Mouse (Mus musculus): ENCODE data around the gene Ogt. TPM values are rescaled to one million over a fixed set of nuclear protein-coding genes. Genes with fewer than 3 reads are reported as not detected.

The Ogt gene
- polyA plus RNA-seq, 2 experiments: 49.8 to 54.2 TPM

GRCm38 (mm10) chrX:101697537-101697936, 57.7 kb downstream of the Ogt start:
- H3K9me3 ChIP-seq (ENCODE audit: control insufficient read depth, low read length): peaks cover 9% of the 10 kb centered on the region

DNA sequence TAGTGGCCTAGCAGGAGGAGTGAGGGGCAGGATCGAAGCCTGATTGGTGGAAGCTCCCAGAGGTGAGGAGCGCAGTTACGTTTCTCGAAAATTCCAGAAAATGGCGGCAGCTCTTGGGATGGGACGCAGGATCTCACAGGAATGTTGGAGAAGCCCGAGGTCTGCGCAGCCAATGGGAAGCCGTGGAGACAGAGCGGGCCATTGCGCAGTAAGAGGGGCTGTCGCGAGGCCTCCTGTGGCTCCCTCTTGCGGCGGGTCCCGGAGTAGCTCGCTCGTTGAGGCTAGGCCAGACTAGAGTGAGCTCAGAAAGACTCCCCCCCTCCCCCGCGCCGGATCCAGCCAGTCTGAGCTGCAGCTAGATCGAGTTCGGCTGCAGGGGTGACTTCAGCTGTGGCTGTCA, 58.4 kb downstream of the Ogt start:
- TF ChIP-seq CTCF (IDR thresholded peaks at IDR 0.05; ENCODE audit: low read depth): peak; percentile 26; the same call in 1 of the 2 replicates
- no peak for TF ChIP-seq EP300 (IDR thresholded peaks at IDR 0.05; ENCODE audit: low read depth)
- DNase-seq (ENCODE audit: low read depth in 3 of 3, low spot score in 3 of 3) (peak in 1 of 3 experiments; percentile 1), ATAC-seq (ENCODE audit: insufficient read depth) (no peak)
- Histone ChIP-seq H3K27me3 (ENCODE audit: control insufficient read depth, insufficient read depth, low read length) (no peaks in the 10 kb centered on the region), H3K4me1 (replicated peaks; ENCODE audit: control insufficient read depth in 2 of 2, insufficient read depth in 2 of 2, low read length in 1 of 2) (no peaks in the 10 kb centered on the region), H3K4me2 (ENCODE audit: low read depth) (no peak overlapping the region), H3K4me3 (ENCODE audit: insufficient read depth in 1 of 2, low read depth in 2 of 2, low read length in 2 of 2) (no peak overlapping the region), H3K36me3 (replicated peaks; ENCODE audit: control insufficient read depth, insufficient read depth, low read depth) (no peaks in the 10 kb centered on the region), H3K9me3 (ENCODE audit: control insufficient read depth, low read length) (peaks cover 9% of the 10 kb centered on the region), H3K9ac (replicated peaks) (no peak overlapping the region), H3K27ac (no peak overlapping the region)
- 67% methylated on average over 23 of the region's 23 CpGs for whole genome bisulfite sequencing (ENCODE audit: insufficient replicate concordance)

More at GRCm38 (mm10) chrX:101697537-101697936, 57.7 kb downstream of the Ogt start:
- TF ChIP-seq EP300 (IDR thresholded peaks at IDR 0.05; ENCODE audit: low read depth): no peak
- TF ChIP-seq CTCF (IDR thresholded peaks at IDR 0.05; ENCODE audit: low read depth): no peak
- no peak overlapping the region for H3K9ac ChIP-seq (replicated peaks)
- ATAC-seq (ENCODE audit: insufficient read depth): no peak
- 67% methylated on average over 50 of the region's 54 CpGs for WGBS (ENCODE audit: insufficient replicate concordance)
- no peak overlapping the region for H3K4me3 ChIP-seq (ENCODE audit: insufficient read depth in 1 of 2, low read depth in 2 of 2, low read length in 2 of 2)
- H3K4me1 ChIP-seq (replicated peaks; ENCODE audit: control insufficient read depth in 2 of 2, insufficient read depth in 2 of 2, low read length in 1 of 2): no peaks in the 10 kb centered on the region
- H3K4me2 ChIP-seq (ENCODE audit: low read depth): no peak overlapping the region
- H3K27ac ChIP-seq: no peak overlapping the region
- H3K36me3 ChIP-seq (replicated peaks; ENCODE audit: control insufficient read depth, insufficient read depth, low read depth): no peaks in the 10 kb centered on the region
- H3K27me3 ChIP-seq (ENCODE audit: control insufficient read depth, insufficient read depth, low read length): no peaks in the 10 kb centered on the region
- no peak for DNase-seq (ENCODE audit: low read depth in 3 of 3, low spot score in 3 of 3)

DNA sequence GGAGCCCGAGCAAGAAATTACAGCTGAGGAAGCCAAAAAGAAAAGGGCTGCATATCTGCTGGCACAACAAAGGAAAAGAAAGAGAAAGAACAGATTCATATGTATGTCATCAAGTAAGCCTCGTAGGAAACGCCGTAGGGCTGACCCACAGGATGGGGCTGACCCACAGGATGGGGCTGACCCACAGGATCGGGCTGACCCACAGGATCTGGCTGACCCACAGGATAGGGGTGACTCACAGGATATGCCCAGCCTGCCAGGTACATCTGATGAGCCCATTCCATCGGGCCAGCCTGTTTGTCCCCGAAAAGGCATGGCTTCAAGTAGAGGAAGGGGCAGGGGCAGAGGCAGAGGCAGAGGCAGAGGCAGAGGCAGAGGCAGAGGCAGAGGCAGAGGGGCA, 65.3 kb downstream of the Ogt start:
- Histone ChIP-seq H3K4me1 (replicated peaks; ENCODE audit: control insufficient read depth in 2 of 2, insufficient read depth in 2 of 2, low read length in 1 of 2) (no peaks in the 10 kb centered on the region), H3K9ac (replicated peaks) (no peak overlapping the region), H3K27me3 (ENCODE audit: control insufficient read depth, insufficient read depth, low read length) (no peaks in the 10 kb centered on the region), H3K4me2 (ENCODE audit: low read depth) (no peak overlapping the region), H3K27ac (no peak overlapping the region), H3K36me3 (replicated peaks; ENCODE audit: control insufficient read depth, insufficient read depth, low read depth) (no peaks in the 10 kb centered on the region), H3K4me3 (ENCODE audit: insufficient read depth in 1 of 2, low read depth in 2 of 2, low read length in 2 of 2) (no peak overlapping the region), H3K9me3 (ENCODE audit: control insufficient read depth, low read length) (no peaks in the 10 kb centered on the region)
- 60% methylated on average over 7 of the region's 7 CpGs for WGBS (ENCODE audit: insufficient replicate concordance)
- ATAC-seq (ENCODE audit: insufficient read depth) (no peak), DNase-seq (ENCODE audit: low read depth in 3 of 3, low spot score in 3 of 3) (no peak)
- TF ChIP-seq CTCF (IDR thresholded peaks at IDR 0.05; ENCODE audit: low read depth): no peak
- no peak for TF ChIP-seq EP300 (IDR thresholded peaks at IDR 0.05; ENCODE audit: low read depth)

- no peak for ATAC-seq (ENCODE audit: insufficient read depth)
- TF ChIP-seq CTCF (IDR thresholded peaks at IDR 0.05; ENCODE audit: low read depth): no peak
- no peak for TF ChIP-seq EP300 (IDR thresholded peaks at IDR 0.05; ENCODE audit: low read depth)
- no peak for DNase-seq (ENCODE audit: low read depth in 3 of 3, low spot score in 3 of 3)
- Histone ChIP-seq H3K36me3 (replicated peaks; ENCODE audit: control insufficient read depth, insufficient read depth, low read depth) (no peaks in the 10 kb centered on the region), H3K27ac (no peak overlapping the region), H3K4me1 (replicated peaks; ENCODE audit: control insufficient read depth in 2 of 2, insufficient read depth in 2 of 2, low read length in 1 of 2) (no peaks in the 10 kb centered on the region), H3K4me3 (ENCODE audit: insufficient read depth in 1 of 2, low read depth in 2 of 2, low read length in 2 of 2) (no peak overlapping the region), H3K9me3 (ENCODE audit: control insufficient read depth, low read length) (no peaks in the 10 kb centered on the region), H3K27me3 (ENCODE audit: control insufficient read depth, insufficient read depth, low read length) (no peaks in the 10 kb centered on the region), H3K9ac (replicated peaks) (no peak overlapping the region), H3K4me2 (ENCODE audit: low read depth) (no peak overlapping the region)
- 60% methylated on average over 1 of the region's 1 CpGs for WGBS (ENCODE audit: insufficient replicate concordance)
Observed at GRCm38 (mm10) chrX:101720401-101720800, 80.5 kb downstream of the Ogt start.

- no peak for ATAC-seq (ENCODE audit: insufficient read depth)
- no peaks in the 10 kb centered on the region for H3K36me3 ChIP-seq (replicated peaks; ENCODE audit: control insufficient read depth, insufficient read depth, low read depth)
- no peak overlapping the region for H3K27ac ChIP-seq
- H3K4me3 ChIP-seq (ENCODE audit: insufficient read depth in 1 of 2, low read depth in 2 of 2, low read length in 2 of 2): no peak overlapping the region
- H3K9me3 ChIP-seq (ENCODE audit: control insufficient read depth, low read length): no peaks in the 10 kb centered on the region
- H3K4me1 ChIP-seq (replicated peaks; ENCODE audit: control insufficient read depth in 2 of 2, insufficient read depth in 2 of 2, low read length in 1 of 2): no peaks in the 10 kb centered on the region
- DNase-seq (ENCODE audit: low read depth in 3 of 3, low spot score in 3 of 3): no peak
- no peaks in the 10 kb centered on the region for H3K27me3 ChIP-seq (ENCODE audit: control insufficient read depth, insufficient read depth, low read length)
- no peak for TF ChIP-seq CTCF (IDR thresholded peaks at IDR 0.05; ENCODE audit: low read depth)
- TF ChIP-seq EP300 (IDR thresholded peaks at IDR 0.05; ENCODE audit: low read depth): no peak
- H3K4me2 ChIP-seq (ENCODE audit: low read depth): no peak overlapping the region
- no peak overlapping the region for H3K9ac ChIP-seq (replicated peaks)
Observed at GRCm38 (mm10) chrX:101730010-101730409, 90.2 kb downstream of the Ogt start.
